Mouse (Mus musculus) heart, embryonic 15.5 days (tissue): Measurements from ENCODE around the gene Adad1. TPM values are rescaled to one million over a fixed set of nuclear protein-coding genes. Genes with fewer than 3 reads are reported as not detected.

ENCODE experiments used
- ATAC-seq: fragments of 200-750 bp; cut with Nextera tagmentation; replicated peaks from 2 replicates; pipeline ENCODE4 v1.8.0; 2017; ENCODE audit warnings: low read depth, moderate TSS enrichment; ENCODE audit not compliant: insufficient number of reproducible peaks, insufficient read depth, low FRiP score
- H3K27ac ChIP-seq: fragments of 300-500 bp; sonication (generic); 2 replicates; pipeline ENCODE4 v1.5.1; 2015; ENCODE audit warnings: mild to moderate bottlenecking, inconsistent platforms
- H3K27me3 ChIP-seq: fragments of 300-500 bp; sonication (generic); 2 replicates; pipeline ENCODE4 v1.6.1; 2015; ENCODE audit warnings: inconsistent platforms
- H3K36me3 ChIP-seq: fragments of 300-500 bp; sonication (generic); 2 replicates; pipeline ENCODE4 v1.6.1; 2015; ENCODE audit warnings: mild to moderate bottlenecking, inconsistent platforms
- H3K4me1 ChIP-seq: fragments of 300-500 bp; sonication (generic); replicated peaks from 2 replicates; pipeline ENCODE4 v1.6.1; 2015; ENCODE audit warnings: inconsistent platforms
- H3K4me2 ChIP-seq: fragments of 300-500 bp; sonication (generic); 2 replicates; pipeline ENCODE4 v1.6.1; 2015; ENCODE audit warnings: inconsistent platforms, mild to moderate bottlenecking, moderate library complexity
- H3K4me3 ChIP-seq: fragments of 300-500 bp; sonication (generic); 2 replicates; pipeline ENCODE4 v1.5.1; 2015; ENCODE audit warnings: mild to moderate bottlenecking, inconsistent platforms
- H3K9ac ChIP-seq: fragments of 300-500 bp; sonication (generic); 2 replicates; pipeline ENCODE4 v1.6.1; 2015; ENCODE audit warnings: mild to moderate bottlenecking, inconsistent platforms
- H3K9me3 ChIP-seq: fragments of 300-500 bp; sonication (generic); replicated peaks from 2 replicates; pipeline ENCODE4 v1.6.1; 2016; ENCODE audit warnings: inconsistent platforms
- whole genome bisulfite sequencing: fragments of 180-500 bp; shearing (Covaris S2); methylation state at CpG from one replicate; pipeline ENCODE4 v1.1.7; 2015; ENCODE audit warnings: mixed read lengths; 5-methylcytosine and 5-hydroxymethylcytosine counted together
- polyA plus RNA-seq: library from polyadenylated mRNA; unstranded; fragments of >200 nt; fragmentation: Nextera tagmentation; extraction: Ambion mirVana; gene quantifications from 2 replicates; pipeline ENCODE4 v1.2.1, GENCODE M21; 2015

Adad1 gene
- polyA plus RNA-seq: 0.16 and 0.23 TPM in 2 replicates

DNA sequence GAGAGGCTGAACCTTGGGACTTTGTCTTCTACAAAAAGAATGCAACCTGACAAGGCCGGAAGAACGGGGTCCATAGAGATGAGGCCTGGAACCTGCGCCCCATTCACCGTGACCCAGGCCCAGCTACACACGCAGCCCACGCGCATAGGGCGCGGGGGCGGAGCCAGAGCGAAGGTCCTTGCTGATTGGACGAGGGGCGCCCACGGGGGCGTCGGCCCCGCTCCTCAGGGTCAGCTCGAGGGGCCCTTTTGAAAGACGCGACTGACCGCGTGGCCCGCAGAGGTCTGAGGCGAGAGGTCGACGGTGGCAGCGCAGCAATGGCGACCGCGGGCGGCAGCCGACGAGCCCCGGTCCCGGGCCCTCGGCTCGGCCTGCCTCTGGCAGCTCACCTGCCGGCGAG lies at the start of gene Adad1:
TSS of gene Adad1 (plus strand) at position 122 of the 400 bp plus-strand sequence.
- Histone ChIP-seq H3K36me3 (no peaks in the 10 kb centered on the region), H3K9ac (no peak within 1 kb of the TSS), H3K4me2 (peak within 1 kb of the TSS; percentile 62), H3K27me3 (no peaks in the 10 kb centered on the region), H3K9me3 (peaks cover 13% of the 10 kb centered on the region; the same call in 1 of the 2 replicates), H3K4me3 (peak within 1 kb of the TSS; percentile 40), H3K27ac (no peak within 1 kb of the TSS), H3K4me1 (no peaks in the 10 kb centered on the region; the same call in 1 of the 2 replicates)
- ATAC-seq: no peak
- 45% methylated on average over 39 of the region's 39 CpGs for WGBS

DNA sequence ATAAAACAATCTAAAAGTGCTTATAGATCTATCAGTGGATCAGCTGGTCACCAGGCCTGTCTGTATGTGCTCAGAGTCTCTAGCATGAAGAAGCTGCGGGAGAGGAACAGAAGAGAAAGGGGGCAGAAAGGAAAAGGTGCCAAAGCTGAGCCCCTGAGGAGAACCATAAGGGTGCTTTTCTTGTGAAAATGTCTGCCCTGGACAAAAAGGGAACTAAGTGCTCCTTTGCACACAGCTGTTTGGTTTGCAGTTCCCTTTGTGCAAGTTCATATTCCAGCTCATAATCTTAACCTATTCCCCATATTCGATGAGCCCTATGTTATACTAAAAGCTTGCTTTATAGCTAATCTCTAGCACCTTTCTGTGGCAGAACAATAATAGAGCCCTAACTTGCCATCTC lies 25.3 kb upstream of the Adad1 start:
- H3K4me2 ChIP-seq: no peak overlapping the region
- ATAC-seq: no peak
- H3K4me3 ChIP-seq: no peak overlapping the region
- H3K9ac ChIP-seq: no peak overlapping the region
- WGBS: 93% methylated on average over 2 of the region's 2 CpGs
- peaks cover 53% of the 10 kb centered on the region for H3K36me3 ChIP-seq
- H3K27ac ChIP-seq: no peak overlapping the region
- H3K27me3 ChIP-seq: no peaks in the 10 kb centered on the region
- H3K4me1 ChIP-seq: no peaks in the 10 kb centered on the region
- H3K9me3 ChIP-seq: no peaks in the 10 kb centered on the region

DNA sequence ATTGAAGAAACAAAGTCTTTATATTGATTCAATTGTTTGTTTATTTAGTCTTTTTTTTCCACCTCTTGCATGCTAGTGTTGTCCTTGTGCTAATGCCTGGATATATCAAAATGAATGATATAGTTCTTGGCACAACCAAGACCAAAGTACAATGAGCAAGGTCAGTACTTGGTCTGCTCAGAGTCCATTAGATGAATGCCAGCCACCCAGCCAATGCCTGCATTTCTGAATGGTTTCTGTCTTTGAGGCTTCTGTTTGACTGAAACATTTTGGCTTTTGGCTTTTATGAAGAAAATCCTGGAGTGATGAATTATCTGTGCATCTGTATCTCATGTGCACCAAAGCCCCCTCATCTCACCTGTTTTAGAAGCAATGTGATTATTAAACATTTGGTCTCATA lies 23.5 kb upstream of the Adad1 start:
- no peaks in the 10 kb centered on the region for H3K9me3 ChIP-seq
- H3K4me3 ChIP-seq: no peak overlapping the region
- H3K36me3 ChIP-seq: peaks cover 65% of the 10 kb centered on the region
- H3K27ac ChIP-seq: no peak overlapping the region
- no peaks in the 10 kb centered on the region for H3K4me1 ChIP-seq
- no peaks in the 10 kb centered on the region for H3K27me3 ChIP-seq
- no peak overlapping the region for H3K9ac ChIP-seq
- no peak overlapping the region for H3K4me2 ChIP-seq
- no peak for ATAC-seq

DNA sequence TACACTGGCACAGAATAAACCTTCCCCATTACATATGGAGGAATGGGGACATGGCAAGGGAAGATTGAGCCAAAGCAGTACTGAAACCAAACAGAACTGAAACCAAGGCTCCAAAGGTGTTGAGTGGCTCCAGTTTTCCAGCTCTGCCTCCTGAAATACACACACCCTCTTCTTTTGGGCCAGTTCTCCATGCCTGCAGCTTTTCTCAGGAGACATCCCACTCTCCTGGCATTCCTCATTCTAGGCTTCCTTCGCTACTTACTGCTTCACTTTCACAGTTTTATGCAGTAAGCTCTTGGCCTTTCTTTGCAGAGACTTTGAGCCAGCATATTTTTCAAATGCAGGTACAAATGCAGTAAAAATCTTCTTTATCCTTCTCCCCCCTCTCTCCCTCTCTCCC lies 11.8 kb upstream of the Adad1 start:
- no peaks in the 10 kb centered on the region for H3K9me3 ChIP-seq
- no peak overlapping the region for H3K4me2 ChIP-seq
- WGBS: 96% methylated on average over 1 of the region's 1 CpGs
- H3K4me3 ChIP-seq: no peak overlapping the region
- no peaks in the 10 kb centered on the region for H3K4me1 ChIP-seq
- H3K27me3 ChIP-seq: no peaks in the 10 kb centered on the region
- H3K36me3 ChIP-seq: peaks cover 24% of the 10 kb centered on the region
- no peak overlapping the region for H3K9ac ChIP-seq
- ATAC-seq: no peak
- H3K27ac ChIP-seq: no peak overlapping the region

DNA sequence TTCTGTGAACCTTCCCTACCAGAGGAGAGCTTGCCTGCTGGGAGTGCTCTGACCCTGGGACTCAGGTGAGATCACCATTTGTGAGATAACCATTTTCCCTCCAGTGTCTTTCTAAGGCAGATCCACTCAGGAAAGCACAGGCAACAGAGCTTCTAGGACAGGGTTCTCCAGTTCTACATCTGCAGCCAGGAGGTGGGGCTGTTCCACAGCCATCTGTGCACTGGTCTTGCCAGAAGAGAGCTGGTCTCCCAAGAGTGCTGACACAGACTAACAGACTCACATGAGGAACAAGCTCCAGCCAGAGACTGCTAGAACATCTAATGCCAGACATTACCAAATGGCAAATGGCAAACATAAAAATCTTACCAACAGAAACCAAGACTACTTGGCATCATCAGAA lies 9.9 kb downstream of the Adad1 start:
- Histone ChIP-seq H3K27me3 (no peaks in the 10 kb centered on the region), H3K4me1 (no peaks in the 10 kb centered on the region), H3K36me3 (no peaks in the 10 kb centered on the region), H3K27ac (no peak overlapping the region), H3K9me3 (0 out of 2 replicates have a peak, but pooled peaks cover 5% of the 10 kb centered on the region), H3K9ac (no peak overlapping the region), H3K4me2 (no peak overlapping the region), H3K4me3 (no peak overlapping the region)
- no peak for ATAC-seq

DNA sequence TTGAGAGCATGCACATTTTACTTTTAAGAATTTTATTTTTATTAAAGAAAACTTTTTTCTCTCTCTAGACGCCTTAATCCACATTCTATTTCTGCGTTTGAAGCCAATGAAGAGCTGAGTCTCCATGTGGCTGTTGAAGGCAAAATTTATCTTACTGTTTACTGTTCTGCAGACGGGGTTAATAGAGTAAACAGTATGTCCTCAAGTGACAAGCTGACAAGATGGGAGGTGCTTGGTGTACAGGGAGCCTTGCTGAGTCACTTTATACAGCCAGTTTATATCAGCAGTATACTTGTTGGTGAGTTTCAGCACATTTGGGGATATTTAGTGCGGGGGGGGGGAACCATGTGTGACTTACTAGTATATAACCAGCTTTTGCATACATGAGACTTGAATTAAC lies 21.5 kb downstream of the Adad1 start:
- Histone ChIP-seq H3K9ac (no peak overlapping the region), H3K4me2 (no peak overlapping the region), H3K27ac (no peak overlapping the region), H3K4me1 (no peaks in the 10 kb centered on the region), H3K4me3 (no peak overlapping the region), H3K27me3 (no peaks in the 10 kb centered on the region), H3K9me3 (no peaks in the 10 kb centered on the region), H3K36me3 (no peaks in the 10 kb centered on the region)
- 74% methylated on average over 4 of the region's 4 CpGs for WGBS
- no peak for ATAC-seq

DNA sequence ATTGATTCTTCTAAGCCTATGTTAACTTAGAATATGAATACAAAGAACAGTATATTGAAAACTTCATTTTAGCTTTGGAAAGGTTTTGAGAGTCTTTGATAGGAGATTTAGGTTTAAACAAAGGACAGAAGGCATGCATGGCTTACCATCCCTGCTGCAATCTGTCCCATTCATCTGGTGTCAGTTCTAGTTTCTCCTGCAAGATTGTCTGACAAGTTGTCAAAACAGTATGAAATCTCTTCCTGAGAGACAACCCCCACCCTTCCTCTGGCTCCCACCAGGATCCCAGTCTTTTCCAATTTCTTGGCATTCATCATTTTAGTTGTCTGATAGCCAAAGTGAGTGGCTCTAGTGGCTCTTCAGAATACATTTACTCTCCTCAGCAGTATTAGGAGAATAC lies 27.4 kb downstream of the Adad1 start:
- H3K36me3 ChIP-seq: no peaks in the 10 kb centered on the region
- H3K27ac ChIP-seq: no peak overlapping the region
- H3K27me3 ChIP-seq: no peaks in the 10 kb centered on the region
- ATAC-seq: no peak
- no peak overlapping the region for H3K9ac ChIP-seq
- H3K4me2 ChIP-seq: no peak overlapping the region
- H3K4me3 ChIP-seq: no peak overlapping the region
- no peaks in the 10 kb centered on the region for H3K9me3 ChIP-seq
- H3K4me1 ChIP-seq: no peaks in the 10 kb centered on the region

DNA sequence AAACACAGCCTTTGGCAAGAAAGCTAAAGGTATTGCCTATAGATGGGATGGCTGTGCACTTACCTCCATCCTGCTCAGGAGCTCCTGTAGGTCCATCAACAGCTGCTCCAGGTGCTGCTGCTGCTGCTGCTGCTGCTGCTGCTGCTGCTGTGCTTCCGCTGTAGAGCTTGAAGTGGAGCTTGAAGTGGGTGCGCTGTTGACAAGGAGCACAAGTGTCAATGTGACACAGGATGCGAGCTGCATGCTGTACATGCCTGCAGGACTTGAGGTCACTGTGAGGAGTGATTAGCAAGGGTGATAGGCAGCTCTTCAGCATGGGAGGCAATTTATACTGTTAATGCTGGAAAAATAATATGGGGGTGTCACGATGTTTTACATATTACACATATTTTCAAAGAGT lies 62.3 kb downstream of the Adad1 start, which contains the start of gene Il2:
TSS of gene Il2 (minus strand) at position 305 of the 400 bp plus-strand sequence.
- Histone ChIP-seq H3K4me2 (no peak within 1 kb of the TSS), H3K27ac (no peak within 1 kb of the TSS), H3K27me3 (no peaks in the 10 kb centered on the region), H3K36me3 (no peaks in the 10 kb centered on the region), H3K4me1 (no peaks in the 10 kb centered on the region), H3K4me3 (no peak within 1 kb of the TSS), H3K9me3 (no peaks in the 10 kb centered on the region), H3K9ac (no peak within 1 kb of the TSS)
- 45% methylated on average over 4 of the region's 4 CpGs for WGBS
- ATAC-seq: no peak

DNA sequence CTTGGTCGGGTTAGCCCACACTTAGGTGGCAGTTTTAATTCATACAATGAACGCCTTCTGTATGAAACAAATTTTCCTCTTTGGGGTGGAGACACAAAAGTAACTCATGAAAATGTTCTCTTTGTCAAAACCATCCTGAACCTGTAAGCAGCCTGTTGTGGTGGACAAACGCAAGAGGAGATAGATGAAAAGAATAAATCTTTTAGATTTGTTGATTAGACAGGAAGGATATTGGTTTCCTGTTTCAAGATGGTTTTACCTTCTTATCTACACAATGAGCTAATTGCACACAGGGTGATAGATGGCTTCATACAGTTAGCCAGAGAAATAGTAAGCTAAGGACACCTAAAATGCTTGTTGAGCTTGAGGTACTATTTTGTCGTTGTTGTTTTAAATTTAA lies 62.8 kb downstream of the Adad1 start:
- H3K27me3 ChIP-seq: no peaks in the 10 kb centered on the region
- H3K4me3 ChIP-seq: no peak overlapping the region
- no peaks in the 10 kb centered on the region for H3K36me3 ChIP-seq
- no peak for ATAC-seq
- H3K4me1 ChIP-seq: no peaks in the 10 kb centered on the region
- WGBS: 68% methylated on average over 4 of the region's 4 CpGs
- no peak overlapping the region for H3K27ac ChIP-seq
- H3K9me3 ChIP-seq: no peaks in the 10 kb centered on the region
- H3K9ac ChIP-seq: no peak overlapping the region
- no peak overlapping the region for H3K4me2 ChIP-seq

DNA sequence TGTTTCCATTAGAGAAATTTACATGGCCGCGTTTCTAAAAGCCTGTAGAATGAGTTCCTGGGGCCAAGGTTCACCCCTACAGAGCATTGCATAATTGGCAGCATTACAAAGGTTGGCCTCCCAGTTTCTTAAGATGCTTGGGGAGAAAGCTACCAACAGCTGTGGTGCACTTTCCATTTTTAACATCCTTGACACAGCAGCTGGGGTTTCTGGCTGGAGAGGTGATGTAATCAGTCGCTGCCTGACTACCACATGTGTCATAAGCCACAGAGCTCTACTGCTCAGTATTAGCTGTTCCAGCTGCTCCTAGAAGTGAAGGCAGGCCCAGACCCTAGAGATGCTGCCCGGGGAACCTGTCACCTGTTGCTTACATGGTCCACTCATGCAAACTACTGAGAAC lies 64.9 kb downstream of the Adad1 start:
- ATAC-seq: no peak
- Histone ChIP-seq H3K36me3 (no peaks in the 10 kb centered on the region), H3K9ac (no peak overlapping the region), H3K4me2 (no peak overlapping the region), H3K9me3 (no peaks in the 10 kb centered on the region), H3K4me3 (no peak overlapping the region), H3K27me3 (no peaks in the 10 kb centered on the region), H3K4me1 (no peaks in the 10 kb centered on the region), H3K27ac (no peak overlapping the region)
- WGBS: 44% methylated on average over 4 of the region's 4 CpGs

DNA sequence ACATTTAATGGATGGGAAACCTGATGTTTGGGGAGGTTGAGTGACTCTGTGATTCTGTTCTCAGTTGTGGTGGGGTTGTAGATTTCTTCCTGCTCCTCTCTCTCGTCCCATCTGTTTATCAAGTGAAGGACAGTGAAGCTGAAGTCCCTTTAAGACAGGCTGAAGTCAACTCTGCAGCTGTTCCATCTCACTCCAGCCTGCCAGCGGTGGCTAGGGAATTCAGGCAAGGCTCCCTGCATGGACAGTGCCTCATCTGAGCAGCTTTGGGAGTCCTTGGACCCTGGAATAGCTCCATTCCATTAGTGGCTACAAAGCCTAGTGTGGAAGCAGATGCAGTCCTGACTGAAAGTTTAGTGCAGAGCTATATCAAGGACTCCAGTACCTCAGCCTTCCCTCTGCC lies 65.7 kb downstream of the Adad1 start:
- H3K4me1 ChIP-seq: no peaks in the 10 kb centered on the region
- H3K4me3 ChIP-seq: no peak overlapping the region
- ATAC-seq: no peak
- H3K9ac ChIP-seq: no peak overlapping the region
- no peak overlapping the region for H3K27ac ChIP-seq
- no peaks in the 10 kb centered on the region for H3K36me3 ChIP-seq
- H3K27me3 ChIP-seq: no peaks in the 10 kb centered on the region
- WGBS: 38% methylated on average over 2 of the region's 2 CpGs
- H3K4me2 ChIP-seq: no peak overlapping the region
- no peaks in the 10 kb centered on the region for H3K9me3 ChIP-seq

DNA sequence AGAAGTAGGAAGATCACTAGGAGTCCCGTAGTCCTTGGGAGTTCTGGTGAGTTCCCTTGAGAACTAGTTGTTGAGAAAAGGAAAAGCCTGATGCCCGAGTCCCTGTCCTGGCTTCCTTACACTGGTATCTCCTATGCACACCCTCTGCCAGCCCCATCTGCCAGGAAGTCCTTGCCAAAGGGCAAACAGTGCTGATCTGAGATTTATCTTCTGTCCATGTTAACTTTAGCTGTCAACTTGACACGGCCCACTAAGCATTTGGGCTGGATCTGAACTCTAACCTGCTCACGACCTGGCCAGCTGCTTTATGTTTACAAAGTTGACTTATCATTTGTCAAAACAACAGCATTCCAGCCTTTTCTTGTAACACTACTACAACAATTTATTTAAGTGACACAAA lies 73.9 kb downstream of the Adad1 start:
- Histone ChIP-seq H3K27me3 (no peaks in the 10 kb centered on the region), H3K4me2 (no peak overlapping the region), H3K4me3 (no peak overlapping the region), H3K4me1 (no peaks in the 10 kb centered on the region), H3K27ac (no peak overlapping the region), H3K36me3 (no peaks in the 10 kb centered on the region), H3K9ac (no peak overlapping the region), H3K9me3 (no peaks in the 10 kb centered on the region)
- no peak for ATAC-seq
- WGBS: 42% methylated on average over 4 of the region's 4 CpGs
